Mouse (Mus musculus) heart, adult 2 months (tissue): ENCODE measurements at regions not wholly inside any gene's neighbourhood (a gene's known extent, or its start where the extent isn't known, plus 50 kb on each side); places are given as distances from the start of the nearest gene placed in this dataset.

Experiments
- CTCF ChIP-seq: fragments of 200-600 bp; IDR thresholded peaks from 2 replicates; pipeline ENCODE4 v1.8.1; 2022; ENCODE audit warnings: antibody characterized with exemption, mild to moderate bottlenecking, moderate library complexity
- POLR2A ChIP-seq: fragments of 200-500 bp; IDR thresholded peaks from 2 replicates; pipeline ENCODE4 v1.6.1; 2011; ENCODE audit warnings: mild to moderate bottlenecking, low read depth, low read length, control low read depth; ENCODE audit not compliant: insufficient read depth

GRCm38 (mm10) chr11:8051499-8051898 is 612.8 kb downstream of the Tns3 start:
- TF ChIP-seq CTCF (no peak), POLR2A (no peak)
